Mouse (Mus musculus) heart, embryonic 11.5 days (tissue): ENCODE data around the gene Gsc2. TPM values are rescaled to one million over a fixed set of nuclear protein-coding genes. Genes with fewer than 3 reads are reported as not detected.

Source experiments
- ATAC-seq: fragments of 200-750 bp; cut with Nextera tagmentation; replicated peaks from 2 replicates; pipeline ENCODE4 v1.8.0; 2017; ENCODE audit warnings: moderate library complexity; ENCODE audit not compliant: insufficient number of reproducible peaks, low FRiP score, low TSS enrichment
- H3K27ac ChIP-seq: fragments of 300-500 bp; sonication (generic); 2 replicates; pipeline ENCODE4 v1.5.1; 2014; ENCODE audit warnings: mild to moderate bottlenecking, low read depth, low read length
- H3K27me3 ChIP-seq: fragments of 300-500 bp; sonication (generic); 2 replicates; pipeline ENCODE4 v1.6.1; 2014; ENCODE audit warnings: mild to moderate bottlenecking, low read length, mixed read lengths; ENCODE audit not compliant: control insufficient read depth, insufficient read depth
- H3K36me3 ChIP-seq: fragments of 300-500 bp; sonication (generic); 2 replicates; pipeline ENCODE4 v1.6.1; 2014; ENCODE audit warnings: mild to moderate bottlenecking, low read length, moderate library complexity, mixed read lengths; ENCODE audit not compliant: control insufficient read depth, insufficient read depth
- H3K4me1 ChIP-seq: fragments of 300-500 bp; sonication (generic); 2 replicates; pipeline ENCODE4 v1.6.1; 2014; ENCODE audit warnings: low read length; ENCODE audit not compliant: control insufficient read depth, insufficient read depth
- H3K4me2 ChIP-seq: fragments of 300-500 bp; sonication (generic); 2 replicates; pipeline ENCODE4 v1.6.1; 2014; ENCODE audit warnings: mild to moderate bottlenecking, moderate library complexity
- H3K4me3 ChIP-seq: fragments of 300-500 bp; sonication (generic); 2 replicates; pipeline ENCODE4 v1.5.1; 2014; ENCODE audit warnings: low read depth, low read length
- H3K9ac ChIP-seq: fragments of 300-500 bp; sonication (generic); 2 replicates; pipeline ENCODE4 v1.6.1; 2014; ENCODE audit warnings: mild to moderate bottlenecking, low read depth, low read length, moderate library complexity
- H3K9me3 ChIP-seq: fragments of 300-500 bp; sonication (generic); replicated peaks from 2 replicates; pipeline ENCODE4 v1.6.1; 2016; ENCODE audit warnings: low read length; ENCODE audit not compliant: control insufficient read depth
- WGBS: fragments of 180-500 bp; shearing (Covaris S2); extraction: QIAGEN DNeasy Blood & Tissue Kit; methylation state at CpG from one replicate; pipeline ENCODE4 v1.1.7; 2014; ENCODE audit not compliant: insufficient replicate concordance; 5-methylcytosine and 5-hydroxymethylcytosine counted together
- polyA plus RNA-seq: library from polyadenylated mRNA; unstranded; fragments of >200 nt; fragmentation: Nextera tagmentation; extraction: Ambion mirVana; gene quantifications from 2 replicates; pipeline ENCODE4 v1.2.1, GENCODE M21; 2014

Gene Gsc2
- polyA plus RNA-seq, 1 experiment from 2014 or later = not detected

DNA sequence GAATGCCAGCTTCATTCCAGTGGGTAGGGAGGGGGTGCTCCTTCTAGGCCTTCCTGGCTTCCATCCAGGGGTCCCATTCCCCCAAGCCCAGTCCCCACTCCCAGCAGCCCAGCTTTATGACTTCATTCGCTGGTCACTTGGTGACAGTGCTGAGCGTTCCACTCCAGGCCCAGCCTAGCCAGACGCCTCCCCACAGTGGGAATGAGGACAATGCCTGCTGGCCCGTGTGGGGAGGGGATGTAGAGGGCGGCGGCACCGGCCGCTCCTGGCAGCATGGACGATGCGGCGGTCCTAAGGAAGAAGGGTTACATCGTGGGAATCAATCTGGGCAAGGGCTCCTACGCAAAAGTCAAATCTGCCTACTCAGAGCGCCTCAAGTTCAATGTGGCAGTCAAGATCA lies 16.4 kb downstream of the Gsc2 start, which contains the start of the genes Dgcr2 and Tssk2:
TSS of gene Dgcr2 (minus strand) at position 101 of the 400 bp plus-strand sequence.
TSS of gene Tssk2 (plus strand) at position 176 of the 400 bp plus-strand sequence.
- no peak within 1 kb of the TSS for H3K27ac ChIP-seq
- no peaks in the 10 kb centered on the region for H3K9me3 ChIP-seq
- no peak within 1 kb of the TSS for H3K4me2 ChIP-seq
- no peak within 1 kb of the TSS for H3K4me3 ChIP-seq
- 89% methylated on average over 14 of the region's 14 CpGs for WGBS
- H3K36me3 ChIP-seq = peaks cover 20% of the 10 kb centered on the region
- no peaks in the 10 kb centered on the region for H3K27me3 ChIP-seq
- H3K9ac ChIP-seq = no peak within 1 kb of the TSS
- ATAC-seq = no peak
- H3K4me1 ChIP-seq = no peaks in the 10 kb centered on the region

DNA sequence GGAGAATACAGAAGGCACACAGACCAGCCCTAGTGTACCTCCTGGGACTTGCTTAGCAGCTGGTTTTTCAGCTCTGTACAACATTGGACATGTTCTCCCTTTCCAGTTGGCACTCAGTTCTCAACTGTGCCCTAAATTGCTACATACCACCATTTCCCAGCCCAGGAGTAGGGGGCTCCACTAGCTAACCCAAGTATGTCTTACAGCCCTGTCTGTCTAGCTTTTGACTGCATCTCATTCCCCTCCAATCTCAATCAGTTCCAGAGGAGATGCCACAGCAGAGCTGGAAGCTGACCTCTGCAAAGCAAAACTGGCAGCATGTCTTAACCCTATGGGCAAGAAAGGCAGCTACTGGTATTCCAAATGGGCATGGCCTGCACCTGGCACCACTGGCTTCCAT lies 18.8 kb downstream of the Gsc2 start:
- Histone ChIP-seq H3K4me2 (no peak overlapping the region), H3K27ac (no peak overlapping the region), H3K4me1 (peaks cover 3% of the 10 kb centered on the region; the same call in 1 of the 2 replicates), H3K36me3 (peaks cover 4% of the 10 kb centered on the region; the same call in 1 of the 2 replicates), H3K9me3 (no peaks in the 10 kb centered on the region), H3K4me3 (no peak overlapping the region), H3K9ac (no peak overlapping the region), H3K27me3 (no peaks in the 10 kb centered on the region)
- no peak for ATAC-seq

DNA sequence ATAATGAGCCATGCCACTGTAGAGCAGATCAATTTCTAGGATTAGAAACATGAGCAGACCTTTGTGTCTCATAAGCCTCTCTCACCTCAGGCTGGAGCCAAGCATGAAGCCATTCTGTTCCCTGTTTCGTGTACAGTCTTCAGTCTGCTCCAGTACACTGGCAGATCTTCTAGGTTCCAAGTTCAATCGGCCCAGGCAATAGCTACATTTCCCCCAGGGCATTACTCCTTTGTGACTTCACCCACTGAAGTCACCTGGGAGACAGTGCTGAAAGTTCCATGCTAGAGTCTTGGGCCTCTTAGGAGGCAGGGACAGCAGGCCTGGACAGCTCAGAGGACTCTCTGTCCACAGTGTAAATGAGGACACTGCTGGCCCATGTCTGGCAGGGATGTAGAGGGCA lies 20.9 kb downstream of the Gsc2 start, which contains the start of gene Tssk1:
TSS of gene Tssk1 (plus strand) at position 301 of the 400 bp plus-strand sequence.
- Histone ChIP-seq H3K27me3 (no peaks in the 10 kb centered on the region), H3K9me3 (no peaks in the 10 kb centered on the region), H3K27ac (no peak within 1 kb of the TSS), H3K4me2 (no peak within 1 kb of the TSS), H3K4me3 (no peak within 1 kb of the TSS), H3K36me3 (no peaks in the 10 kb centered on the region), H3K9ac (no peak within 1 kb of the TSS), H3K4me1 (peaks cover 13% of the 10 kb centered on the region)
- ATAC-seq = no peak
- WGBS = 92% methylated on average over 2 of the region's 2 CpGs

DNA sequence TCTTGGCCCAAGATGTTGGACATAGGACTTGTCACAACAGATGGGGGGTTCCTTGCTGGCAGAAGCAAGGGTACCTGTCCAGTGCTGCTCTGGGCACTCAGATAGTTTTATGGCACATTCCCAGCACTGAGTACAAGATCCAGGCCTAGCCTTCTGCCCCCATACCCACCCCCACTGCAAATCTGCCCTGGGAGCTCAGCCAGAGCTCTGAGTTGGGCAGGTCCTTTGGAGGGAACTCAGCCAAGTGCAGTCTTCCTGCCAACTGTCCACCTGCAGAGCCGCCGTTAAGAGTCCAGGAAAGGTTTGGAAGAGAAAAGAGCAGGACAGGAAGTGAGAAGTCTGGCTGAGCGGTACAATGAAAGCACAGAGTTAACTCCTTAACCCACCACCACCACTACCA lies 22.3 kb downstream of the Gsc2 start:
- H3K4me2 ChIP-seq = no peak overlapping the region
- no peak overlapping the region for H3K9ac ChIP-seq
- WGBS = 70% methylated on average over 3 of the region's 3 CpGs
- no peak overlapping the region for H3K4me3 ChIP-seq
- no peaks in the 10 kb centered on the region for H3K27me3 ChIP-seq
- no peaks in the 10 kb centered on the region for H3K9me3 ChIP-seq
- no peak for ATAC-seq
- no peak overlapping the region for H3K27ac ChIP-seq
- H3K4me1 ChIP-seq = peaks cover 13% of the 10 kb centered on the region
- H3K36me3 ChIP-seq = no peaks in the 10 kb centered on the region

DNA sequence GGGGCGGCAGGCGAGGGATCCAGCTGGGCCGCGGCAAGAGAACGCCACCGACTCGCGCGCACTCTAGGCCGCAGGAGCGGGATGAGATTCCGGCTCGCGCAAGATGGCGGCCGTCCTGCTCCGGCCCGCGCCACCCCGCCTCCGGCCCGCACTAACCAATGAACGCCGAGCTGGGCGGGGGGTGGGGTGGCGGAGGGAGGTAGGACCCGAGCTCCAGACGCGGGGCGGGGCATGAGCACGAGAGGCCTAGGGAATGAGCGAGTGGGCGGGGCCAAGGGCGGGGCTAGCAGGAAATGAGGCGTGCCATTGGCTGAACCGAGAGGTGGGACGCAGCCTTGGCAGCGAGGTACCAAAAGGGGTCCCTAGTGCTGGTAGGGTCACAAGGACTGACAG lies 23.3 kb downstream of the Gsc2 start, which contains the start of gene Gm20518:
TSS of gene Gm20518 (minus strand) at position 105 of the 393 bp plus-strand sequence.
- WGBS = under 1% methylated on average over 38 of the region's 38 CpGs
- Histone ChIP-seq H3K4me3 (peak within 1 kb of the TSS; percentile 83), H3K27ac (peak within 1 kb of the TSS; percentile 89), H3K27me3 (no peaks in the 10 kb centered on the region), H3K36me3 (no peaks in the 10 kb centered on the region), H3K9me3 (no peaks in the 10 kb centered on the region), H3K9ac (peak within 1 kb of the TSS; percentile 95), H3K4me1 (peaks cover 13% of the 10 kb centered on the region), H3K4me2 (peak within 1 kb of the TSS; percentile 84)
- peak; percentile 99 for ATAC-seq

DNA sequence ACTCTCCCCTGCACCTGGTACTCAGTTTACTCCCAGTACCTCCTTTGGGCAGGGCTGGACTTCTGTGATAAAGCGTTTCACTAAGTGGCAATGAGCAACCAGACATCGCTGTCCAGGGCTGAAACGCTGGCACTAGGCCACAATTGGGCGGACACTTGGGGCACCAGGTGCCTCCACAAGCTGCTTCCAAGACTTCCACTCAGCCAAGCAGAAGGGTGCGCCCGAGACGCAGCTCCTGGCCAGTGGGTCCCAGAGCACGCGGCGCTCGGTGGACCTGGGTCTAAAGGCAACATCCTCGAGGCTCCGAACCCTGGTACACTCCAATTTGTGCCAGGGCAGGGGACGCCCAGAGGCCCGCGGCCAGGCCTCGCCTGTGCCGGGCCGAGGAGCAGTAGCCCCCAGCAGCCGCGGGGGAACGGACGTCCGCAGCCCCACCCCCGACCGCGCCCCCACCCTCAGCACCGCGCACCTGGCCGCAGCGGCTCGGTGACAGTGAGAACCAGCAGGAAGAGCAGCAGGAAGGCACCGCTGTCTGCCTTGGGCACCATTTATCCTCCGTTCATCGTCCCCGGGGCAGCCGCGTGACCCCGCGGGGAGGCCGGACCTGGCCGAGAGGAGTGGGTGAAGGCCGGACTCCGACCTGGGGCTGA lies 23.8 kb downstream of the Gsc2 start:
- peak overlapping the region; percentile 95 for H3K9ac ChIP-seq
- peak; percentile 65 for ATAC-seq
- peaks cover 13% of the 10 kb centered on the region for H3K4me1 ChIP-seq
- peak overlapping the region; percentile 84 for H3K4me2 ChIP-seq
- H3K36me3 ChIP-seq = no peaks in the 10 kb centered on the region
- H3K27me3 ChIP-seq = no peaks in the 10 kb centered on the region
- H3K4me3 ChIP-seq = peak overlapping the region; percentile 83
- H3K27ac ChIP-seq = peak overlapping the region; percentile 89
- H3K9me3 ChIP-seq = no peaks in the 10 kb centered on the region
- WGBS = 0% methylated on average over 44 of the region's 44 CpGs

DNA sequence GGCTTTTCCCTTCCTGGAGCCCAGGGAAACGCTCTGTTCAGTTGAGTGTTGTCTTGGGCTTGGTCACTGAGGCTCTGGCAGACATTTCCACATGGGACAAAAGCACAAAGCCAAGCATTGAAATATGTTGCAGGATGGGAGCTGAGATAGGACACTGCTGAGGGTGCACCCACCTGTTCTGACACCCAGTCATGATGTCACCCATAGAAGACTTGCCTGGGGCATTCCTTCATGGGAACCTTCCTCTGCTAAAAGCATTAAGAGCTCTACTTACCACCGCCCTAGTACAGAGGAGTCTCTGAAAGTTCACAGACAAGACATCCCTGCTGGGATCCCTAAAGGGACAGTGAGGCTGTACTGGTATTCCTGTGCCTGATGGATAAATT lies 24.5 kb downstream of the Gsc2 start:
- H3K36me3 ChIP-seq = no peaks in the 10 kb centered on the region
- ATAC-seq = no peak
- no peaks in the 10 kb centered on the region for H3K27me3 ChIP-seq
- WGBS = 60% methylated on average over 2 of the region's 2 CpGs
- H3K4me2 ChIP-seq = peak overlapping the region; percentile 84
- H3K9me3 ChIP-seq = no peaks in the 10 kb centered on the region
- peaks cover 13% of the 10 kb centered on the region for H3K4me1 ChIP-seq
- H3K9ac ChIP-seq = peak overlapping the region; percentile 95
- peak overlapping the region; percentile 83 for H3K4me3 ChIP-seq
- no peak overlapping the region for H3K27ac ChIP-seq

- no peak for ATAC-seq
- peaks cover 13% of the 10 kb centered on the region for H3K4me1 ChIP-seq
- peak overlapping the region; percentile 83 for H3K4me3 ChIP-seq
- peak overlapping the region; percentile 84 for H3K4me2 ChIP-seq
- 83% methylated on average over 6 of the region's 6 CpGs for WGBS
- no peak overlapping the region for H3K27ac ChIP-seq
- H3K36me3 ChIP-seq = no peaks in the 10 kb centered on the region
- H3K27me3 ChIP-seq = no peaks in the 10 kb centered on the region
- no peaks in the 10 kb centered on the region for H3K9me3 ChIP-seq
- peak overlapping the region; percentile 95; the same call in 1 of the 2 replicates for H3K9ac ChIP-seq
Observed at GRCm38 (mm10) chr16:17889689-17890341, 25.0 kb downstream of the Gsc2 start.
